Mouse (Mus musculus) C3H10T1/2 (cell line): ENCODE results near the gene Tex13b. TPM values are rescaled to one million over a fixed set of nuclear protein-coding genes. Genes with fewer than 3 reads are reported as not detected.

Experiments
- polyA plus RNA-seq, 2 experiments: library from polyadenylated mRNA; unstranded; fragments of >200 nt; fragmentation: generic; extraction: Trizol; gene quantifications; one replicate each; pipeline ENCODE4 v1.2.1; 2012; ENCODE audit warnings: missing spikeins in 2 of 2

Gene Tex13b
- polyA plus RNA-seq: not detected

GRCm38 (mm10) chrX:140813312-140814006 lies at the start of gene Tex13b:
Gene Tex13b, minus strand, starts transcription at chrX:140813433.

Other genes with a start within 250 kb of the Tex13b start
- 10 to 100 TPM in 1 of 2 experiments, 1 to 10 TPM in 1; 3.7 to 22.7 TPM for gene Tsc22d3, start 212.8 kb downstream of the Tex13b start, polyA plus RNA-seq
- under 1 TPM; 0.06 to 0.94 TPM for gene Mid2, start 148.8 kb downstream of the Tex13b start, polyA plus RNA-seq
- gene Vsig1, start 94.2 kb upstream of the Tex13b start, polyA plus RNA-seq: not detected
- 10 to 100 TPM in 1 of 2 experiments, 1 to 10 TPM in 1; 6.7 to 34.4 TPM for gene Psmd10, start 143.3 kb upstream of the Tex13b start, polyA plus RNA-seq
- 1 to 10 TPM in 1 of 2 experiments, under 1 TPM in 1; 0.51 to 6.1 TPM for gene Atg4a, start 143.5 kb upstream of the Tex13b start, polyA plus RNA-seq